Mouse (Mus musculus): ENCODE measurements at regions not wholly inside any gene's neighbourhood (a gene's known extent, or its start where the extent isn't known, plus 50 kb on each side); places are given as distances from the start of the nearest gene placed in this dataset.

DNA sequence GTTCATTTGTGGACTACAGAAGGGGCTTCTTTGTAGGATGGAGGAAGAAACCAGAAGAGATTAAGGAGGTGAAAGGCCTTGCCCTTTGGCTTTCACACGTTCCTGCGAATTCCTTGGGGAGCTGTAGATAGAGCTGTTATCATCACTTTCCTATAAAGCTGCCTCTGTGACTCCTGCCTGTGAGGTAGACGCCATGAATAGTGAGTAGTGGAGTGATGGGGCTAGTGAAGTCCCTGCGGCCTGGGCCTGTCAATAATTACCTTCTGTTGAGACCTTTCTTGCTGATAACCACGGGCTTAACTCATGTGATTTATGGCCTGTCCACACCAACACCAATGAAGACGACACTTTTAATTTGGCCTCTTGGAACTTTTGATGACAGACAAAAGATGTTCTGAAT is 146.0 kb upstream of the Ednra start:
- TF ChIP-seq EP300 (IDR thresholded peaks at IDR 0.05; ENCODE audit: low read depth in 1 of 2, low read length in 2 of 2), result no peak
- no peak for TF ChIP-seq CHD2 (IDR thresholded peaks at IDR 0.05; ENCODE audit: low read length)
- no peak for TF ChIP-seq UBTF (IDR thresholded peaks at IDR 0.05; ENCODE audit: borderline replicate concordance, insufficient read depth, low read depth, low read length)
- TF ChIP-seq CTCF (IDR thresholded peaks at IDR 0.05 in 2 of 3, conservative IDR thresholded peaks at IDR 0.05 in 1 of 3; ENCODE audit: control insufficient read depth in 1 of 3, insufficient read depth in 1 of 3, low read depth in 2 of 3, low read length in 3 of 3, poor library complexity in 1 of 3, severe bottlenecking in 1 of 3), result no peak
- TF ChIP-seq ZKSCAN1 (IDR thresholded peaks at IDR 0.05; ENCODE audit: low read depth, low read length), result no peak
- no peak for TF ChIP-seq SIN3A (IDR thresholded peaks at IDR 0.05; ENCODE audit: low read length)
- TF ChIP-seq MXI1 (IDR thresholded peaks at IDR 0.05; ENCODE audit: low read depth, low read length), result no peak
- TF ChIP-seq MAZ (IDR thresholded peaks at IDR 0.05; ENCODE audit: low read depth, low read length), result no peak
- TF ChIP-seq NRF1 (IDR thresholded peaks at IDR 0.05; ENCODE audit: insufficient read depth, low read depth, low read length, poor library complexity, severe bottlenecking), result no peak
- no peak for TF ChIP-seq POLR2A (IDR thresholded peaks at IDR 0.05; ENCODE audit: control insufficient read depth in 1 of 2, insufficient read depth in 1 of 2, low read depth in 1 of 2, low read length in 2 of 2, poor library complexity in 1 of 2)
